Mouse (Mus musculus) lung, embryonic 16.5 days (tissue): ENCODE measurements at regions not wholly inside any gene's neighbourhood (a gene's known extent, or its start where the extent isn't known, plus 50 kb on each side); places are given as distances from the start of the nearest gene placed in this dataset.
A peak's percentile ranks its signal among the peaks of the same experiment; 100 is the strongest.

ENCODE experiments used
- ATAC-seq: fragments of 200-750 bp; cut with Nextera tagmentation; 2 replicates; pipeline ENCODE4 v1.8.0; 2017; ENCODE audit warnings: low read depth, mild to moderate bottlenecking, moderate library complexity
- H3K27ac ChIP-seq: fragments of 300-500 bp; sonication (generic); 2 replicates; pipeline ENCODE4 v1.5.1; 2014; ENCODE audit warnings: mild to moderate bottlenecking, control low read depth, low read length
- H3K27me3 ChIP-seq: fragments of 300-500 bp; sonication (generic); 2 replicates; pipeline ENCODE4 v1.6.1; 2014; ENCODE audit warnings: low read depth, low read length, mixed read lengths; ENCODE audit not compliant: control insufficient read depth, insufficient read depth
- H3K36me3 ChIP-seq: fragments of 300-500 bp; sonication (generic); 2 replicates; pipeline ENCODE4 v1.6.1; 2014; ENCODE audit warnings: low read length; ENCODE audit not compliant: control insufficient read depth, insufficient read depth
- H3K4me1 ChIP-seq: fragments of 300-500 bp; sonication (generic); replicated peaks from 2 replicates; pipeline ENCODE4 v1.6.1; 2014; ENCODE audit warnings: low read length, mixed read lengths; ENCODE audit not compliant: control insufficient read depth, insufficient read depth
- H3K4me2 ChIP-seq: fragments of 300-500 bp; sonication (generic); 2 replicates; pipeline ENCODE4 v1.6.1; 2014; ENCODE audit warnings: low read depth, low read length, control low read depth
- H3K4me3 ChIP-seq: fragments of 300-500 bp; sonication (generic); 2 replicates; pipeline ENCODE4 v1.5.1; 2014; ENCODE audit warnings: mild to moderate bottlenecking, low read length, control low read depth
- H3K9ac ChIP-seq: fragments of 300-500 bp; sonication (generic); 2 replicates; pipeline ENCODE4 v1.6.1; 2014; ENCODE audit warnings: low read length, control low read depth
- H3K9me3 ChIP-seq: fragments of 300-500 bp; sonication (generic); 2 replicates; pipeline ENCODE4 v1.6.1; 2016; ENCODE audit warnings: low read length; ENCODE audit not compliant: control insufficient read depth
- WGBS: fragments of 180-500 bp; shearing (Covaris S2); extraction: QIAGEN DNeasy Blood & Tissue Kit; methylation state at CpG from one replicate; pipeline ENCODE4 v1.1.7; 2014; 5-methylcytosine and 5-hydroxymethylcytosine counted together

GRCm38 (mm10) chr6:67169873-67170673 lies 67.9 kb upstream of the Serbp1 start:
- no peaks in the 10 kb centered on the region for H3K4me1 ChIP-seq
- peak overlapping the region; percentile 46 for H3K4me2 ChIP-seq
- H3K4me3 ChIP-seq: peak overlapping the region; percentile 24
- H3K27ac ChIP-seq: 0 out of 2 replicates have a peak overlapping the region, but pooled peaks have one; percentile 3
- no peaks in the 10 kb centered on the region for H3K9me3 ChIP-seq
- peak; percentile 81 for ATAC-seq
- H3K36me3 ChIP-seq: no peaks in the 10 kb centered on the region
- 37% methylated on average over 13 of the region's 13 CpGs for WGBS
- H3K9ac ChIP-seq: peak overlapping the region; percentile 54
- H3K27me3 ChIP-seq: no peaks in the 10 kb centered on the region

GRCm38 (mm10) chr6:67168803-67169202 lies 69.2 kb upstream of the Serbp1 start:
- Histone ChIP-seq H3K36me3 (no peaks in the 10 kb centered on the region), H3K27ac (peak overlapping the region; percentile 40; the same call in 1 of the 2 replicates), H3K9me3 (no peaks in the 10 kb centered on the region), H3K4me2 (peak overlapping the region; percentile 71), H3K4me1 (no peaks in the 10 kb centered on the region), H3K4me3 (peak overlapping the region; percentile 54), H3K9ac (peak overlapping the region; percentile 65), H3K27me3 (no peaks in the 10 kb centered on the region)
- ATAC-seq: no peak
- WGBS: 23% methylated on average over 2 of the region's 2 CpGs

- peak overlapping the region; percentile 71 for H3K4me2 ChIP-seq
- peak overlapping the region; percentile 54 for H3K4me3 ChIP-seq
- no peaks in the 10 kb centered on the region for H3K27me3 ChIP-seq
- peak overlapping the region; percentile 65 for H3K9ac ChIP-seq
- peak; percentile 72 for ATAC-seq
- H3K4me1 ChIP-seq: no peaks in the 10 kb centered on the region
- no peaks in the 10 kb centered on the region for H3K9me3 ChIP-seq
- H3K27ac ChIP-seq: peak overlapping the region; percentile 40; the same call in 1 of the 2 replicates
- WGBS: 14% methylated on average over 11 of the region's 11 CpGs
- no peaks in the 10 kb centered on the region for H3K36me3 ChIP-seq
Measured at GRCm38 (mm10) chr6:67168031-67168777, 69.8 kb upstream of the Serbp1 start.

- ATAC-seq: no peak
- no peak overlapping the region for H3K9ac ChIP-seq
- H3K4me2 ChIP-seq: no peak overlapping the region
- 82% methylated on average over 6 of the region's 6 CpGs for WGBS
- no peaks in the 10 kb centered on the region for H3K36me3 ChIP-seq
- no peak overlapping the region for H3K27ac ChIP-seq
- no peak overlapping the region for H3K4me3 ChIP-seq
- no peaks in the 10 kb centered on the region for H3K4me1 ChIP-seq
- H3K27me3 ChIP-seq: no peaks in the 10 kb centered on the region
- no peaks in the 10 kb centered on the region for H3K9me3 ChIP-seq
Measured at GRCm38 (mm10) chr6:67165091-67165490, 72.9 kb upstream of the Serbp1 start.

- 70% methylated on average over 2 of the region's 2 CpGs for WGBS
- no peak for ATAC-seq
- Histone ChIP-seq H3K36me3 (no peaks in the 10 kb centered on the region), H3K27ac (no peak overlapping the region), H3K4me2 (no peak overlapping the region), H3K9me3 (no peaks in the 10 kb centered on the region), H3K27me3 (no peaks in the 10 kb centered on the region), H3K4me1 (no peaks in the 10 kb centered on the region), H3K4me3 (no peak overlapping the region), H3K9ac (no peak overlapping the region)
Measured at GRCm38 (mm10) chr6:67163947-67164346, 74.0 kb upstream of the Serbp1 start.

- no peaks in the 10 kb centered on the region for H3K27me3 ChIP-seq
Measured at GRCm38 (mm10) chr6:67162814-67163213, 75.2 kb upstream of the Serbp1 start.

GRCm38 (mm10) chr6:67161610-67162009 lies 76.4 kb upstream of the Serbp1 start:
- peak; percentile 71 for ATAC-seq
- Histone ChIP-seq H3K9me3 (no peaks in the 10 kb centered on the region), H3K4me1 (no peaks in the 10 kb centered on the region), H3K36me3 (no peaks in the 10 kb centered on the region), H3K27me3 (no peaks in the 10 kb centered on the region), H3K4me3 (no peak overlapping the region), H3K9ac (no peak overlapping the region), H3K4me2 (0 out of 2 replicates have a peak overlapping the region, but pooled peaks have one; percentile 6), H3K27ac (peak overlapping the region; percentile 12; the same call in 1 of the 2 replicates)
- 56% methylated on average over 7 of the region's 7 CpGs for WGBS

More at GRCm38 (mm10) chr6:67162814-67163213, 75.2 kb upstream of the Serbp1 start:
- Histone ChIP-seq H3K36me3 (no peaks in the 10 kb centered on the region), H3K9me3 (no peaks in the 10 kb centered on the region), H3K9ac (no peak overlapping the region), H3K27ac (no peak overlapping the region), H3K4me1 (no peaks in the 10 kb centered on the region), H3K4me3 (no peak overlapping the region), H3K4me2 (no peak overlapping the region)
- no peak for ATAC-seq
- 52% methylated on average over 3 of the region's 3 CpGs for WGBS

GRCm38 (mm10) chr6:67160564-67160963 lies 77.4 kb upstream of the Serbp1 start:
- ATAC-seq: no peak
- 66% methylated on average over 3 of the region's 3 CpGs for WGBS
- no peak overlapping the region for H3K4me3 ChIP-seq
- H3K9ac ChIP-seq: no peak overlapping the region
- H3K27ac ChIP-seq: no peak overlapping the region
- H3K27me3 ChIP-seq: no peaks in the 10 kb centered on the region
- no peaks in the 10 kb centered on the region for H3K9me3 ChIP-seq
- H3K4me2 ChIP-seq: no peak overlapping the region
- no peaks in the 10 kb centered on the region for H3K4me1 ChIP-seq
- no peaks in the 10 kb centered on the region for H3K36me3 ChIP-seq
